Mouse (Mus musculus): ENCODE data around the gene Wnt10a. TPM values are rescaled to one million over a fixed set of nuclear protein-coding genes. Genes with fewer than 3 reads are reported as not detected.

Gene Wnt10a
- polyA plus RNA-seq, 1 experiment from 2014 or later: 2.0 TPM

GRCm38 (mm10) chr1:74774062-74774461 is 17.3 kb upstream of the Wnt10a start:
- DNase-seq (ENCODE audit: low spot score) (no peak), ATAC-seq (ENCODE audit: low FRiP score) (no peak)
- no peak overlapping the region for H3K27ac ChIP-seq (ENCODE audit: low read depth, low read length)
- H3K4me3 ChIP-seq (ENCODE audit: low read depth, low read length): no peak overlapping the region
- peaks cover 11% of the 10 kb centered on the region for H3K4me1 ChIP-seq (replicated peaks; ENCODE audit: control insufficient read depth, insufficient read depth, low read length)
- H3K4me2 ChIP-seq (replicated peaks; ENCODE audit: low read depth, low read length): no peak overlapping the region
- H3K27me3 ChIP-seq (ENCODE audit: control insufficient read depth, insufficient read depth, low read length): peaks cover 59% of the 10 kb centered on the region
- H3K9ac ChIP-seq (ENCODE audit: low read depth, low read length): no peak overlapping the region
- no peaks in the 10 kb centered on the region for H3K36me3 ChIP-seq (ENCODE audit: control insufficient read depth, insufficient read depth, low read length)
- WGBS: 15% methylated on average over 7 of the region's 7 CpGs
- no peaks in the 10 kb centered on the region for H3K9me3 ChIP-seq (ENCODE audit: control insufficient read depth, low read length)

- ATAC-seq (ENCODE audit: low FRiP score): no peak
- Histone ChIP-seq H3K4me1 (replicated peaks; ENCODE audit: control insufficient read depth, insufficient read depth, low read length) (peaks cover 9% of the 10 kb centered on the region), H3K9ac (ENCODE audit: low read depth, low read length) (no peak overlapping the region), H3K27ac (ENCODE audit: low read depth, low read length) (no peak overlapping the region), H3K9me3 (ENCODE audit: control insufficient read depth, low read length) (no peaks in the 10 kb centered on the region), H3K36me3 (ENCODE audit: control insufficient read depth, insufficient read depth, low read length) (no peaks in the 10 kb centered on the region), H3K27me3 (ENCODE audit: control insufficient read depth, insufficient read depth, low read length) (peaks cover 50% of the 10 kb centered on the region), H3K4me2 (replicated peaks; ENCODE audit: low read depth, low read length) (no peak overlapping the region), H3K4me3 (ENCODE audit: low read depth, low read length) (no peak overlapping the region)
- DNase-seq (ENCODE audit: low spot score): peak; percentile 52
- WGBS: 9% methylated on average over 4 of the region's 5 CpGs
These were observed 15.5 kb upstream of the Wnt10a start for GRCm38 (mm10) chr1:74775816-74776215.

- Histone ChIP-seq H3K36me3 (ENCODE audit: control insufficient read depth, insufficient read depth, low read length) (no peaks in the 10 kb centered on the region), H3K27me3 (ENCODE audit: control insufficient read depth, insufficient read depth, low read length) (peaks cover 54% of the 10 kb centered on the region), H3K4me1 (replicated peaks; ENCODE audit: control insufficient read depth, insufficient read depth, low read length) (peaks cover 2% of the 10 kb centered on the region; the same call in 1 of the 2 replicates), H3K9me3 (ENCODE audit: control insufficient read depth, low read length) (no peaks in the 10 kb centered on the region), H3K9ac (ENCODE audit: low read depth, low read length) (no peak overlapping the region), H3K4me2 (replicated peaks; ENCODE audit: low read depth, low read length) (no peak overlapping the region), H3K27ac (ENCODE audit: low read depth, low read length) (no peak overlapping the region), H3K4me3 (ENCODE audit: low read depth, low read length) (no peak overlapping the region)
- no peak for ATAC-seq (ENCODE audit: low FRiP score)
- 32% methylated on average over 3 of the region's 3 CpGs for WGBS
- DNase-seq (ENCODE audit: low spot score): no peak
These were observed 12.3 kb upstream of the Wnt10a start for GRCm38 (mm10) chr1:74778934-74779486.

GRCm38 (mm10) chr1:74782045-74782444 is 9.3 kb upstream of the Wnt10a start:
- no peak overlapping the region for H3K4me3 ChIP-seq (ENCODE audit: low read depth, low read length)
- no peak for ATAC-seq (ENCODE audit: low FRiP score)
- no peak overlapping the region for H3K4me2 ChIP-seq (replicated peaks; ENCODE audit: low read depth, low read length)
- peaks cover 5% of the 10 kb centered on the region; the same call in 1 of the 2 replicates for H3K4me1 ChIP-seq (replicated peaks; ENCODE audit: control insufficient read depth, insufficient read depth, low read length)
- H3K9ac ChIP-seq (ENCODE audit: low read depth, low read length): no peak overlapping the region
- no peak overlapping the region for H3K27ac ChIP-seq (ENCODE audit: low read depth, low read length)
- peaks cover 67% of the 10 kb centered on the region for H3K27me3 ChIP-seq (ENCODE audit: control insufficient read depth, insufficient read depth, low read length)
- no peaks in the 10 kb centered on the region for H3K36me3 ChIP-seq (ENCODE audit: control insufficient read depth, insufficient read depth, low read length)
- no peak for DNase-seq (ENCODE audit: low spot score)
- 17% methylated on average over 14 of the region's 14 CpGs for WGBS
- H3K9me3 ChIP-seq (ENCODE audit: control insufficient read depth, low read length): no peaks in the 10 kb centered on the region

GRCm38 (mm10) chr1:74783554-74783953 is 7.8 kb upstream of the Wnt10a start:
- Histone ChIP-seq H3K9ac (ENCODE audit: low read depth, low read length) (no peak overlapping the region), H3K4me2 (replicated peaks; ENCODE audit: low read depth, low read length) (peak overlapping the region; percentile 86), H3K4me1 (replicated peaks; ENCODE audit: control insufficient read depth, insufficient read depth, low read length) (peaks cover 5% of the 10 kb centered on the region; the same call in 1 of the 2 replicates), H3K4me3 (ENCODE audit: low read depth, low read length) (peak overlapping the region; percentile 32), H3K27ac (ENCODE audit: low read depth, low read length) (no peak overlapping the region), H3K9me3 (ENCODE audit: control insufficient read depth, low read length) (no peaks in the 10 kb centered on the region), H3K27me3 (ENCODE audit: control insufficient read depth, insufficient read depth, low read length) (peaks cover 78% of the 10 kb centered on the region), H3K36me3 (ENCODE audit: control insufficient read depth, insufficient read depth, low read length) (no peaks in the 10 kb centered on the region)
- DNase-seq (ENCODE audit: low spot score): no peak
- no peak for ATAC-seq (ENCODE audit: low FRiP score)
- 2% methylated on average over 13 of the region's 13 CpGs for WGBS

GRCm38 (mm10) chr1:74784041-74784759 is 7.1 kb upstream of the Wnt10a start:
- peak overlapping the region; percentile 86 for H3K4me2 ChIP-seq (replicated peaks; ENCODE audit: low read depth, low read length)
- H3K27ac ChIP-seq (ENCODE audit: low read depth, low read length): no peak overlapping the region
- no peaks in the 10 kb centered on the region for H3K9me3 ChIP-seq (ENCODE audit: control insufficient read depth, low read length)
- peak overlapping the region; percentile 32 for H3K4me3 ChIP-seq (ENCODE audit: low read depth, low read length)
- WGBS: 2% methylated on average over 67 of the region's 67 CpGs
- H3K9ac ChIP-seq (ENCODE audit: low read depth, low read length): no peak overlapping the region
- H3K4me1 ChIP-seq (replicated peaks; ENCODE audit: control insufficient read depth, insufficient read depth, low read length): peaks cover 5% of the 10 kb centered on the region; the same call in 1 of the 2 replicates
- H3K27me3 ChIP-seq (ENCODE audit: control insufficient read depth, insufficient read depth, low read length): peaks cover 84% of the 10 kb centered on the region
- ATAC-seq (ENCODE audit: low FRiP score) (peak; percentile 32), DNase-seq (ENCODE audit: low spot score) (peak; percentile 82)
- no peaks in the 10 kb centered on the region for H3K36me3 ChIP-seq (ENCODE audit: control insufficient read depth, insufficient read depth, low read length)

- ATAC-seq (ENCODE audit: low FRiP score) (peak; percentile 51), DNase-seq (ENCODE audit: low spot score) (peak; percentile 92)
- H3K9ac ChIP-seq (ENCODE audit: low read depth, low read length): no peak overlapping the region
- WGBS: 9% methylated on average over 7 of the region's 7 CpGs
- H3K9me3 ChIP-seq (ENCODE audit: control insufficient read depth, low read length): no peaks in the 10 kb centered on the region
- H3K36me3 ChIP-seq (ENCODE audit: control insufficient read depth, insufficient read depth, low read length): no peaks in the 10 kb centered on the region
- peaks cover 8% of the 10 kb centered on the region for H3K4me1 ChIP-seq (replicated peaks; ENCODE audit: control insufficient read depth, insufficient read depth, low read length)
- no peak overlapping the region for H3K4me3 ChIP-seq (ENCODE audit: low read depth, low read length)
- no peak overlapping the region for H3K27ac ChIP-seq (ENCODE audit: low read depth, low read length)
- no peak overlapping the region for H3K4me2 ChIP-seq (replicated peaks; ENCODE audit: low read depth, low read length)
- peaks cover 92% of the 10 kb centered on the region for H3K27me3 ChIP-seq (ENCODE audit: control insufficient read depth, insufficient read depth, low read length)
These were observed 3.5 kb upstream of the Wnt10a start for GRCm38 (mm10) chr1:74787846-74788245.

GRCm38 (mm10) chr1:74788603-74789176 is 2.6 kb upstream of the Wnt10a start:
- 28% methylated on average over 6 of the region's 6 CpGs for WGBS
- ATAC-seq (ENCODE audit: low FRiP score): no peak
- Histone ChIP-seq H3K27ac (ENCODE audit: low read depth, low read length) (no peak overlapping the region), H3K9ac (ENCODE audit: low read depth, low read length) (no peak overlapping the region), H3K9me3 (ENCODE audit: control insufficient read depth, low read length) (no peaks in the 10 kb centered on the region), H3K36me3 (ENCODE audit: control insufficient read depth, insufficient read depth, low read length) (no peaks in the 10 kb centered on the region), H3K27me3 (ENCODE audit: control insufficient read depth, insufficient read depth, low read length) (peaks cover 92% of the 10 kb centered on the region), H3K4me2 (replicated peaks; ENCODE audit: low read depth, low read length) (no peak overlapping the region), H3K4me1 (replicated peaks; ENCODE audit: control insufficient read depth, insufficient read depth, low read length) (peaks cover 8% of the 10 kb centered on the region), H3K4me3 (ENCODE audit: low read depth, low read length) (no peak overlapping the region)
- no peak for DNase-seq (ENCODE audit: low spot score)
